Mouse (Mus musculus): ENCODE measurements around the gene Dydc1. TPM values are rescaled to one million over a fixed set of nuclear protein-coding genes. Genes with fewer than 3 reads are reported as not detected.

Gene Dydc1
- polyA plus RNA-seq, 1 experiment from 2014 or later, result 0.22 TPM

GRCm38 (mm10) chr14:41065168-41065567 is 7.5 kb upstream of the Dydc1 start:
- Histone ChIP-seq H3K9me3 (no peaks in the 10 kb centered on the region), H3K4me1 (replicated peaks) (no peaks in the 10 kb centered on the region), H3K27ac (no peak overlapping the region), H3K9ac (no peak overlapping the region), H3K27me3 (no peaks in the 10 kb centered on the region), H3K36me3 (no peaks in the 10 kb centered on the region), H3K4me3 (no peak overlapping the region), H3K4me2 (no peak overlapping the region)
- ATAC-seq (ENCODE audit: low FRiP score), result no peak
- 82% methylated on average over 1 of the region's 2 CpGs for WGBS

GRCm38 (mm10) chr14:41066416-41066815 is 6.3 kb upstream of the Dydc1 start:
- Histone ChIP-seq H3K36me3 (no peaks in the 10 kb centered on the region), H3K27ac (no peak overlapping the region), H3K9me3 (no peaks in the 10 kb centered on the region), H3K4me2 (no peak overlapping the region), H3K27me3 (no peaks in the 10 kb centered on the region), H3K9ac (no peak overlapping the region), H3K4me1 (replicated peaks) (no peaks in the 10 kb centered on the region), H3K4me3 (no peak overlapping the region)
- WGBS, result 17% methylated on average over 1 of the region's 1 CpGs
- ATAC-seq (ENCODE audit: low FRiP score), result no peak

GRCm38 (mm10) chr14:41069108-41069507 is 3.6 kb upstream of the Dydc1 start, which contains the start of gene Dydc2:
Gene Dydc2 (minus strand): TSS chr14:41069208.
- no peak for ATAC-seq (ENCODE audit: low FRiP score)
- Histone ChIP-seq H3K27ac (no peak within 1 kb of the TSS), H3K36me3 (no peaks in the 10 kb centered on the region), H3K9ac (no peak within 1 kb of the TSS), H3K9me3 (no peaks in the 10 kb centered on the region), H3K4me3 (no peak within 1 kb of the TSS), H3K4me2 (no peak within 1 kb of the TSS), H3K4me1 (replicated peaks) (peaks cover 10% of the 10 kb centered on the region), H3K27me3 (no peaks in the 10 kb centered on the region)

DNA sequence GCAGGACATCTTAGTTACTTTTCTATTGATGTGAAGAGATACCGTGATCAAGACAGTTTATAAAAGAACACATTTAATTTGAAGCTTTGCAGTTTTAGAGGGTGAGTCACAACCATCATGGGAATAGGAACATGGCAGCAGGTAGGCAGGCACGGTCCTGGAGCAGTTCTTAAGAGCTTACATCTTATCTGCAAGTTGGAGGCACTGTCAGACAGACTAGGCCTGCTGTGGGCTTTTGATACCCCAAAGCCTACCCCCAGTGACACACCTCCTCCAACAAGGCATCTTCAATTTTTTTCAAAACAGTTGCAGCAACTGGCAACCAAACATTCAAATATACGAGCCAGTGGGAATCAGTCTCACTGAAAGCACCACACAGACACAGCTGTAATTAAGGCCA is 2.4 kb upstream of the Dydc1 start:
- Histone ChIP-seq H3K9me3 (no peaks in the 10 kb centered on the region), H3K4me3 (no peak overlapping the region), H3K27ac (no peak overlapping the region), H3K4me1 (replicated peaks) (peaks cover 10% of the 10 kb centered on the region), H3K9ac (no peak overlapping the region), H3K36me3 (no peaks in the 10 kb centered on the region), H3K27me3 (no peaks in the 10 kb centered on the region), H3K4me2 (no peak overlapping the region)
- no peak for ATAC-seq (ENCODE audit: low FRiP score)
- WGBS, result 79% methylated on average over 3 of the region's 3 CpGs

GRCm38 (mm10) chr14:41072944-41073275 is 199 bp downstream of the Dydc1 start:
- Histone ChIP-seq H3K9ac (peak overlapping the region; percentile 60), H3K4me1 (replicated peaks) (peaks cover 10% of the 10 kb centered on the region), H3K36me3 (no peaks in the 10 kb centered on the region), H3K4me2 (peak overlapping the region; percentile 73), H3K27ac (no peak overlapping the region), H3K9me3 (no peaks in the 10 kb centered on the region), H3K4me3 (peak overlapping the region; percentile 48), H3K27me3 (no peaks in the 10 kb centered on the region)
- peak; percentile 83; the same call in 1 of the 2 replicates for ATAC-seq (ENCODE audit: low FRiP score)
- WGBS, result 2% methylated on average over 8 of the region's 8 CpGs

DNA sequence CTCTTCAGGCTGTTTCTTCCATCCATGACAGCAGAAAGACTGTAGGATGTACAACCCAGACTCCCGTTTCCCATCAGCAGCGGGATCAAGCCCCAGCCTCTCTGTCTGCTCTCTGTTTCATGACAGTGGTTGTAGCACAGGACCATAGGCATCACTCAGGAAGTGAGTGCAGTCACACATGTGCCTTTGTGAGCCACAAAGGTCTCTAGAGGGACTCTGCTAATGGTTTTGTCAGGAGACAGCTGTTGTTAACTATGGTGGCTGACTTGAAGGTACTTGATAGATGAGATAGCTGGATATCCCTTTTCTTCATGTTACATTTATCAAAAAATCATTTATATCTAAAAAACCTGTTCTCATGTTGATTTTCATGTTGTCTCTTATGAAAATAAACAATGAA is 9.7 kb downstream of the Dydc1 start:
- H3K27ac ChIP-seq, result no peak overlapping the region
- no peaks in the 10 kb centered on the region for H3K9me3 ChIP-seq
- WGBS, result 88% methylated on average over 2 of the region's 2 CpGs
- H3K4me2 ChIP-seq, result no peak overlapping the region
- H3K4me1 ChIP-seq (replicated peaks), result no peaks in the 10 kb centered on the region
- ATAC-seq (ENCODE audit: low FRiP score), result no peak
- no peaks in the 10 kb centered on the region for H3K36me3 ChIP-seq
- no peak overlapping the region for H3K9ac ChIP-seq
- H3K27me3 ChIP-seq, result no peaks in the 10 kb centered on the region
- H3K4me3 ChIP-seq, result no peak overlapping the region

GRCm38 (mm10) chr14:41087509-41087908 is 14.8 kb downstream of the Dydc1 start:
- H3K4me3 ChIP-seq, result no peak overlapping the region
- no peak for ATAC-seq (ENCODE audit: low FRiP score)
- no peaks in the 10 kb centered on the region for H3K9me3 ChIP-seq
- H3K4me2 ChIP-seq, result no peak overlapping the region
- no peaks in the 10 kb centered on the region for H3K36me3 ChIP-seq
- H3K9ac ChIP-seq, result no peak overlapping the region
- no peaks in the 10 kb centered on the region for H3K27me3 ChIP-seq
- H3K4me1 ChIP-seq (replicated peaks), result no peaks in the 10 kb centered on the region
- WGBS, result 81% methylated on average over 1 of the region's 1 CpGs
- no peak overlapping the region for H3K27ac ChIP-seq

GRCm38 (mm10) chr14:41090777-41091176 is 18.1 kb downstream of the Dydc1 start:
- Histone ChIP-seq H3K36me3 (no peaks in the 10 kb centered on the region), H3K9me3 (no peaks in the 10 kb centered on the region), H3K4me3 (no peak overlapping the region), H3K4me2 (no peak overlapping the region), H3K27me3 (no peaks in the 10 kb centered on the region), H3K4me1 (replicated peaks) (no peaks in the 10 kb centered on the region), H3K9ac (no peak overlapping the region), H3K27ac (no peak overlapping the region)
- WGBS, result 48% methylated on average over 8 of the region's 8 CpGs
- no peak for ATAC-seq (ENCODE audit: low FRiP score)

GRCm38 (mm10) chr14:41094114-41094513 is 21.4 kb downstream of the Dydc1 start:
- no peak for ATAC-seq (ENCODE audit: low FRiP score)
- Histone ChIP-seq H3K4me1 (replicated peaks) (no peaks in the 10 kb centered on the region), H3K27me3 (no peaks in the 10 kb centered on the region), H3K9ac (no peak overlapping the region), H3K9me3 (no peaks in the 10 kb centered on the region), H3K36me3 (no peaks in the 10 kb centered on the region), H3K4me2 (no peak overlapping the region), H3K4me3 (no peak overlapping the region), H3K27ac (no peak overlapping the region)
- WGBS, result 56% methylated on average over 1 of the region's 1 CpGs

- H3K9ac ChIP-seq, result no peak overlapping the region
- H3K4me1 ChIP-seq (replicated peaks), result no peaks in the 10 kb centered on the region
- no peaks in the 10 kb centered on the region for H3K9me3 ChIP-seq
- H3K4me2 ChIP-seq, result no peak overlapping the region
- no peaks in the 10 kb centered on the region for H3K27me3 ChIP-seq
- H3K36me3 ChIP-seq, result no peaks in the 10 kb centered on the region
- ATAC-seq (ENCODE audit: low FRiP score), result no peak
- H3K27ac ChIP-seq, result no peak overlapping the region
- 86% methylated on average over 3 of the region's 3 CpGs for WGBS
- no peak overlapping the region for H3K4me3 ChIP-seq
These were observed 23.7 kb downstream of the Dydc1 start for GRCm38 (mm10) chr14:41096296-41096860.

DNA sequence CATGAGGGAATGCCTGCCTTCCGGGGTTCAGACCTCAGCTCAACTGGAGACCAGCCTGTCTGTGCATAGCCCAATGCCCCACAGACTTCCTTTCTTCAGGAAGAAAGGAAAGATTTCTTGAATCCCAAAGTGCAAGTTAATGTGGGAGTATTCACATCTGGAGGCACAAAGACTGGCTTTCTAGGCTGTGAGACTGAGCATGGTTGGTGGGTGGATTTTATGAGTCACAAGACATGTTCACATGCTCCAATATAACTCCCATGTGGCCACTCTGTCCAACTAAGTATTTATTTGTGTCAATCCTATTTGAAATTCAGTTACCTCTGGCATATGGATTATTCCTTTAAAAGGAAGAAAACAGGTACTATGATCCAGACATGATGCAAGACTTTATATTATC is 26.0 kb downstream of the Dydc1 start:
- WGBS, result 75% methylated on average over 1 of the region's 1 CpGs
- no peaks in the 10 kb centered on the region for H3K9me3 ChIP-seq
- no peaks in the 10 kb centered on the region for H3K27me3 ChIP-seq

GRCm38 (mm10) chr14:41100712-41101111 is 28.0 kb downstream of the Dydc1 start:
- H3K4me3 ChIP-seq, result no peak overlapping the region
- H3K4me1 ChIP-seq (replicated peaks), result no peaks in the 10 kb centered on the region
- no peak overlapping the region for H3K27ac ChIP-seq
- no peaks in the 10 kb centered on the region for H3K27me3 ChIP-seq
- H3K9ac ChIP-seq, result no peak overlapping the region
- ATAC-seq (ENCODE audit: low FRiP score), result no peak
- H3K4me2 ChIP-seq, result no peak overlapping the region
- H3K9me3 ChIP-seq, result no peaks in the 10 kb centered on the region
- WGBS, result 88% methylated on average over 3 of the region's 3 CpGs
- H3K36me3 ChIP-seq, result no peaks in the 10 kb centered on the region

More for the DNA sequence above, 26.0 kb downstream of the Dydc1 start:
- Histone ChIP-seq H3K27ac (no peak overlapping the region), H3K4me3 (no peak overlapping the region), H3K4me2 (no peak overlapping the region), H3K9ac (no peak overlapping the region), H3K4me1 (replicated peaks) (no peaks in the 10 kb centered on the region), H3K36me3 (no peaks in the 10 kb centered on the region)
- ATAC-seq (ENCODE audit: low FRiP score), result no peak

- H3K9ac ChIP-seq, result no peak overlapping the region
- no peak for ATAC-seq (ENCODE audit: low FRiP score)
- WGBS, result 89% methylated on average over 5 of the region's 5 CpGs
- H3K27me3 ChIP-seq, result no peaks in the 10 kb centered on the region
- H3K27ac ChIP-seq, result no peak overlapping the region
- H3K36me3 ChIP-seq, result no peaks in the 10 kb centered on the region
- H3K4me2 ChIP-seq, result no peak overlapping the region
- H3K9me3 ChIP-seq, result no peaks in the 10 kb centered on the region
- no peak overlapping the region for H3K4me3 ChIP-seq
- H3K4me1 ChIP-seq (replicated peaks), result no peaks in the 10 kb centered on the region
These were observed 28.5 kb downstream of the Dydc1 start for GRCm38 (mm10) chr14:41101242-41101641.
